Mouse (Mus musculus): ENCODE data around the gene Vcl.

The Vcl gene

DNA sequence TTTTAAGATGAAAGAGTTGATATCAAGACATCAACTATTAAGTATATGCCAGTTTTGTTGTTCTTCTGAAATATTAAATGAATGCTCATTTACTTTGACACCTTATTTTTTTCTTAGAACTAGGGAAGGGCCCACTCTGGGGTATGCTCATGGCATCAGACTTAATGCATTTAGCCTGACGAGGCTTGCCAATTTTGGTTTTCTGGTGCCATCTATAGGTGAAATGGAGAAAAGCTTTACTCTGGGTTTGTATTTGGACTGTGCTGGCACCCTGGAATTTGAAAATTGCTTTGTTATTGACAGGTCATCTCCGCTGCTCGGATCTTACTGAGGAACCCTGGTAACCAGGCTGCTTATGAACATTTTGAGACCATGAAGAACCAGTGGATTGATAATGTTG lies 89.8 kb downstream of the Vcl start:
- no peak for DNase-seq

DNA sequence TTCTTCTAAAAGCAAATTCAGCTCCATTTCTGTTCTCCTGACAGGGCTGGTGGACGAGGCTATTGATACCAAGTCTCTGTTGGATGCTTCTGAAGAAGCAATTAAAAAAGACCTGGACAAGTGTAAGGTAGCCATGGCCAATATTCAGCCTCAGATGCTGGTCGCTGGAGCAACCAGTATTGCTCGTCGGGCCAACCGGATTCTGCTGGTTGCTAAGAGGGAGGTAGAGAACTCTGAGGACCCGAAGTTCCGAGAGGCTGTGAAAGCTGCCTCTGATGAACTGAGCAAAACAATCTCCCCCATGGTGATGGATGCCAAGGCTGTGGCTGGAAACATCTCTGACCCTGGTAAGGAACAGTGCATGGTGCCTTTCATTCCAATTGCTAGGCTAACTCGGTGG lies 91.2 kb downstream of the Vcl start:
- DNase-seq = peak; percentile 14

DNA sequence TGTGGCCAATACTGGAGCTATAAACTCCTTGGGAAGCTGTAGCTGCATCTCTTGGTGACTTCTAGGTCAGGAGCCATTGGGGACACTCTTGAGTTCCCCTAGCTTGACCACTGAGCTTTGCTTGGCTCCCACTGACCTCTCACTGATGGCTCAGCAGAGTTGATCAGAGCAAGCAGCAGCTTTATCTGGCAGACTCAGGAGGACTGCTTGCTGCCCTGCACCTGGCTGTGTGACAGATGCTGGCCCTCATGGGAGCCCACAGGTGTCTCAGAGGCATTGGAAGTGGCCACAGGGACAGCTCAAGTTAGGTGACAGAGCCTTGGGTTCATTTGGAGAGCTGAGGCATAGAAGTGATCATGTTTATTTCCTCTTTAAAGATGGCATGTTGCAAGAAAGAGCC lies 98.3 kb downstream of the Vcl start:
- no peak for DNase-seq

DNA sequence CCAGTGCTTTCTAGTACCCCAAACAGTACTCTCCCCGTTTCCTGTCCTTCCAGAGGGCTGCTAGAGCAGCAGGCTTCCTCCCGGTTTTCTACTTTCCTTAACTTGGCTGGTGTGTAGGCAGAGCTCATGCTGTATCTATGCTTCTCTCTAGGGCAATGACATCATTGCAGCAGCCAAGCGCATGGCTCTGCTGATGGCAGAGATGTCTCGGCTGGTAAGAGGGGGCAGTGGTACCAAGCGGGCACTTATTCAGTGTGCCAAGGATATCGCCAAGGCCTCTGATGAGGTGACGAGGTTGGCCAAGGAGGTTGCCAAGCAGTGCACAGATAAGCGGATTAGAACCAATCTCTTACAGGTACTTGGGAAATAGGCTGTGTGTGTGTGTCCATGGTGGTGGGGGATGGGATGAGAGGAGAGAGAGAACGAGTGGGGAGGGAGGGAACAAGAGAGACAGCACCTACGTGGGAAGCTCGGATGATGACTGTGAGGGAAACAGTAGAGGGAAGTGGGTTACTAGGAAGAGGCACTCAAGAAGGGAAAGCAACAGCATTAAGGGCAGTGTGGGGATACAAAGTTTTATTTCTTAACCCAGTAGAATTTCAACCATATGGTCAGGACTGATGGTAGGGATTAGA lies 99.9 kb downstream of the Vcl start:
- no peak for DNase-seq

DNA sequence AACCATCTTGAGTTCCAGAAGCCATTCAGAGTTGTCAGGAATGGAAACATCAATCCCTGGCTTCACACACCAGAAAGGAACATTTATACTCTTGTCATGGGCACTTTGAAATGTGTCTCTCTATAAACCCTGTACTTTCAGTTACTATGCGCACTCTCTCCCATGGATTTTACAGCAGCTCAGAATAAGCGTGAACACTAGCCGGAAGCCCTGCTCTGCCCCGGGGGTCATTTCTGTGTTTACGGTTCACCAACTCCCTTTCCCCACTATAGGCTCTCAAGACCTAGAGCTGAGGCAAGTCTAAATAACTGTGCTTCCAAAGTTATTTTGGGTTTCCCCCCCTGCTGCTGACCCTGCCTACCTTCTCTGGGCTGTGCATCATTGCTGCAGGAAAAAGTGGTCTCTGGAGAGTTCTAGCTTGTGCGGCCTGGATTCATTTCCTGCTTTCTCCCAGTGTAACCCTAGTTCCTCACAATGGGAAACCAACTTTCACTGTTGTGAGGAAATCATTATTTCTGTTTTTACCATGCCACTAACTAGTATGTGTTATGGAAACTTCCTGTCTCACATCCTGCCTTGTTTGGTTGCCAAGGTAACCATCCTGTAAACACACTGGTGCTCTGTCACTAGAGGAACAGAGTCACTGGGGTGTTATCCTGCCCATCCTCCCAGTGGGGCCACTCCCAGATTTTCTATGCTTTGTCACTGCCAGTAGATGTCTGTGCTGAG lies 102.7 kb downstream of the Vcl start:
- peak; percentile 19 for DNase-seq

DNA sequence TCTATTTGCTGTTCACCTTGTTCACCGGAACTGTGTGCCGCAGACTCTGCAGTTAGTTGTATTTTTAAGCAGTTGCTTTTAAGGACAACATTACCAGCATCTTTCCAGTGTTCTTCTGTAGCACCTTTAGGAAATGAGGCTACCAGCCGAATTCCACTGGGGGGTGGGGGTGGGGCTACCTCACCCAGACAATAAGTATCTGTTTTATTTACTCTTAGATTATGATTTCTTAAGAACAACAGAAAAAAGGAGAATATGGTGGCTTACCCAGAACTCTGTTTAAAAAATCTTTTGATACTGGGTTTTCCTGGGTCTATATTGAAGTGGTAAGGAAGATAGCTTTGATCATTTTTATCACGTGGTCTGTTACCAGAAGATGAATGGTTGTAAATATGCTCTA lies 105.1 kb downstream of the Vcl start:
- DNase-seq = no peak

DNA sequence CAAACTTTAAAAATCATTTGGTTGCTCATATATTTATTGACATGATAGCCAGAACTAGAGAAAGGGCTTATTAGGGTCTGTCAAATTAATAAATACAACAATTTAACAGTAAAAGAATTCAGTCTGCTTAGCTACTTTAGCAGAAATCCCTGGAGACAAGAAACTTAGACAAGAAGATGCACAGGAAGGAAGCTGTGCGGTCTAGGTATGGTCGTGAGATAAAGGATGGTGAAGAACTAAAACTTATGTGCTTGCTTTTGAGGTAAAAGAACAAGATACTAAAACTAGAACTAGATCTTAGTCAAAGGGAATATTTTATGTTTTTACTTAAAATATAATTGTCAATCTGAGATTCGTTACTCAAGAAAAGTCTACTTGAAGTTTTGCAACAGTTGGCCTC lies 105.6 kb downstream of the Vcl start:
- no peak for DNase-seq

DNA sequence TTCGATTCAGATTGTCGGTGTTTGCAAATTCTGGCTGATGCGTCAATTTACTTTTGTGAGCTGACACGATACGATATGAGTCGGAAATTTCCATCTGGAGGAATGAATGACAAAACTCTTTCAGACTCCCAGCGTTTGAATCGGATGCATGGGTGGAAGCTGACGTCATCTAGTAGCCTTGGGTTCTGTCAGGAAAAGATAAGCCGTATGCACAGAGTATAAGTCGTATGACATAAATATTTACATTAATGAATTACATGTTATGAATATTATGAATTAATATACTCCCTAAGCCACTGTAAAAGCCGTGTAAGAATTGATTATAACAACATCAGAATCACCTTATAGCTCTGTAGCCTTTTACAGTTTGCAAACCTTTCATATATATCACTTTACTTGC lies 109.9 kb downstream of the Vcl start:
- no peak for DNase-seq

DNA sequence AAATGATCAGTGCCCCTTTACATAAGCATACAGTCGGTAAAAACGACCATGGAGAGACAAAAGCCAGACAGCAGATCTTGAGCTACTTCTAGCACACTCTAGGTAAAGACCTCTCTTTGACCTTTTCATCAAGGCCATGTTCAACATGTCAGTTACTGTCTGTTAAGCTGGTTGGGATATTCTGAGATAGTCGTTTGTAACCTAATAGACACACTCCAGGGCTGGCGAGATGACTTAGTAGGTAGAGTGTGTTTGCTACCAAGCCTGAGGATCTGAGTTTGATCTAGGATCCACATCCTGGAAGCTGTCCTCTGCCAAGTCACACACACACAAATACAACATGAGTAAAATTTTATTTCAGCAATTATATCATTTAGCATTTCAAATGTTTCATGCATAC lies 110.4 kb downstream of the Vcl start:
- no peak for DNase-seq

DNA sequence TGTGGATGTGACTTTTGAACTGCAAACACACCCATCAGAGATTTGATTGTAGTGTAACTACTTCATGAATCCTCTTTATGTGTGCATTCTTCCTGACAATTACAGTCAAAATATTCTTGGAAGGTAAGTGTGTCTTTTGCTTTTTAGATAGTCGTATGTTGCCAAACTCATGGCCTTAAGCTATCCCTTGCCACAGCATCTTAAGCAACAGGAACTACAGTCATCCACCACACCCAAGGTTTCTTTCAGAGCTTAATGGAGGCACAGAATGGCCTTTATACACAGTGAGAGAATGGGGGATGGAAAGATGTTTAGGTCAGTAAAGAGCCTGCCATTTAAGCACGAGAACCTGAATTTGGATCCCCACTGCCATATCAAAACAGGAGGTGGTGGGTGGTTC lies 118.6 kb downstream of the Vcl start:
- no peak for DNase-seq

DNA sequence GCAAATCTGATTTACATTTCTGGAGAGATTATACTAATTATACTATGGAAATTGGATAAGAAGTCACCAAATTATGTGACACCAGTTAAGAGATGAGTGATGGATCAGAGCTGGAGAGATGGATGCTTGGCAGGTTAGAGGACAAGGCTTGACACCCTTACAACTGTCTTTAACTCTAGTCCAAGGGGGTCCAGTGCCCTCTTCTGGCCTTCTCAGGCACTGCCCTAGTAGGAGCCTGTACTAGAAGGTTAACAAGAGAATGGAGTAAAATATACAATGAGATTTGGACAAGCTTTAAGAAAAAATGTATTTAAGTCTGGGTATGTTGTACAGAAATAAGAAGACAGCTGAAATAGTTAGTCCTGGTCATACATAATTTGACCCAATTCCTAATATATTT lies 119.7 kb downstream of the Vcl start:
- no peak for DNase-seq

DNA sequence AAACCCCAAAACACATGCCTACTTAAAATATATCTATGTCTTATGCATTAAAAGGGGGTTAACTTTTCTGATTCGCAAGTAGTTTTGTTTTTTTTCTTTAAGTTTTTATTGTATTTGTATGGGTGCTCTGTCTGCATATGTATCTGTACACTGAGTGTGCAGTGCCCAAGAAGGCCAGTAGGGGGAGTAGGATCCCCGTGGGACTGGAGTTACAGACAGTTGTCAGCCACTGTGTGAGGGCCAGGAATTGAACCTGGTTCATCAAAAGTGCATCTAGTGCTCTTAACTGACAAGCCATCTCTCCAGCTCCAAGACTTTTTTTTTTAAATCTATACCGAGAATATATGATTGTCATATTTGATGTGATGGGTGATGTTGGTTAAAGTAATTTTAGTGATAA lies 121.5 kb downstream of the Vcl start:
- peak; percentile 42 for DNase-seq

DNA sequence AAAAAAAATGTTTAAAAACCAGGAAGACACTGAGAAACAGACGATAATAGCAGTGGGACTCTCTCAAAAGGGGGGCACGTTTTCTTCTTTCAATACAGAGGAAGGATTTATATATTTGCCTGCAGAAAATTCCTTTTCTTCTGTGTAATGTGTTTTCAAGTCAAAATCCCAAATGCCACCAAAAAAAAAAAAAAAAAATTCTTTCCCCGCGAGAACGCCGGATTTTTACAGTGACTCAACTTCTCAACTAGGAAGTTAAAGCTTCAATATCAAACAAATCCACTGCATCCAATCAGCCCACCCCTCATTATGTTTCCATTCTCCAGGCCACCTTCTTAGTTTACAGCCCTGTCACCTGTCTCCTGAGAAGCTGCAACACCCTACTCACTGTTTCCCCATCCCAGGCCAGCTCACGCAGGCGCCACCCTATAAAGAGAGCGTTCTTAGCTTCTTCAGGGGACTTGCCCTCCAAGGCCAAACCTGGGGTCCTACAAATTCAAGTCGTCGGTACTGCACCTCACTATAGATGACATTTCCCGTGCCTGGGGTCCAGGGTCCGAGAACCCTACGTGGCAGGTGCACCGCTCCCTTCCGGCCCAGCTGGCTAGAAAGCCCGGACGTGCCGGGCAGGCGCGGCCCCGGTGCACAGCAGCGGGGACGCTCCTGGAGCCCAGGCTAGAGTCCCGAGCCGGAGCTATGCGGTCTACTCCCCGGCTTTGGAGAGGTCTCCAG lies 122.3 kb downstream of the Vcl start:
- DNase-seq = no peak

DNA sequence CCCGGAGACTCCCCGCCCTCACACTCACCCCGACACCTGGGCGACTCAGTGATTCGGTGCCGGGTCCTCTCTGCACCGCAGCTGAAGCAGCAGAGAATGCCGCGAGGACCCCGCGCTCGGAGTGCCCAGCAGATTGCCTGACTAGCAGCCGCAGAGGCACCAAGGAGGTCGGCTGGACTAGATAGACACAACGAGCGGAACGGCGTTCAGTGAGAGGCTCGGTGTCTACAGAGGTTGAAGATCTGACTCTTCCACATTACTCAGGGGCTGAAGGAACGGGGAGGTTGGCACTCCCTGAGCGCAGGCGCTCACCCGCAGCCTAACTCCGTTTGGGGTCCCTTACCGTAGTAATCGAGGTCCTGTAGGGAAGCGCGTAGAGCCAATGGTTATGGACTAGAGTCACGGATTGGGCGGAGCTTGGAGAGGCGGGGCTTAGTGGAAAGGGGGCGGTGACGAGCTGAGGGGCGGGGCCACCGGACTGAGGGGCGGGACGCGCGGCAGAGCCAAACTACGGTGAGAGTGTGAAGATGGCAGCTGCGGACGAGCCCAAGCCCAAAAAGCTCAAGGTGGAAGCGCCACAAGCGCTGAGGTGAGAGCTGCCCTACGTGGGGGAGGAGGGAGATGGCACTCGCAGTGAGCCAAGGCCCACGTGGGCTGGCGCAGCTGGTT lies 123.0 kb downstream of the Vcl start, which contains the start of the genes Ap3m1 and Adk:
Ap3m1 (minus strand) TSS at position 397 of the 669 bp plus-strand sequence.
Adk (plus strand) TSS at position 463 of the 669 bp plus-strand sequence.
- DNase-seq = peak; percentile 90

DNA sequence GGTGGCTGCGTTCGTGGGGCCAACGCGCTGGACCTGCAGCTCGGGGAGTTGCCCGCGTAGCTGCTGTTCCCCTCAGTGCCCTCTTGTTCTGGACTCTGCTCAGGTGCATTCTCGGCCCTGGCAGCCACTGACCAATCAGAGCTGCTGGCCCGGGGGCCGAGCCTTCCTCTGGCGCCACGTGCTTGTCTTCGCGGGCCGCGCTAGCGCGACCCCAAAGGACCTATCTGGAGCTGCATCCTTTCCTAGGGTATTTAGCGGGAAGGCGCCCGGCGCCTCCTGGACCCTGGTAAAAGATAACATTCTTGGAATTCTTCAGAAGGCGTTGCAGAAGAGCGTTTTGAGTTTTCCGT lies 123.6 kb downstream of the Vcl start:
- DNase-seq = peak; percentile 67

DNA sequence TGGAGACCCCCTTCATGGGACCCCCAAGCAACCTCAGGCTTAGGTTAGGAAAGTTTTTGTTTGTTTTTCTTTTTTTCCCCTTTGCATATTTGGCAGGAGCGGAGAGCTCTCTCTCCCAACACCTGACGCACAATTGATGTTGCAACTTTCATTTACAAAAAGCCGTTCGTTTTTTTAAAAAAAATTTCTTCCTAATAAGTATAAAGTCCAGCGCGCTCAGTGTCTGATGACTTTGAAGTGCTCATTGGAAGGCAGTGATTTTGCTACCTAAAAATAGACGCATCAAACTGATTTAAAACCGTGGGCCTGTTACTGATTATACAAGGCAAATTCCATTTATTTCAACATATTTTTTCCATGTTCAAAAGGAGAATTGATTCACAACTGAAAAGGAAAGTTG lies 124.0 kb downstream of the Vcl start:
- no peak for DNase-seq

DNA sequence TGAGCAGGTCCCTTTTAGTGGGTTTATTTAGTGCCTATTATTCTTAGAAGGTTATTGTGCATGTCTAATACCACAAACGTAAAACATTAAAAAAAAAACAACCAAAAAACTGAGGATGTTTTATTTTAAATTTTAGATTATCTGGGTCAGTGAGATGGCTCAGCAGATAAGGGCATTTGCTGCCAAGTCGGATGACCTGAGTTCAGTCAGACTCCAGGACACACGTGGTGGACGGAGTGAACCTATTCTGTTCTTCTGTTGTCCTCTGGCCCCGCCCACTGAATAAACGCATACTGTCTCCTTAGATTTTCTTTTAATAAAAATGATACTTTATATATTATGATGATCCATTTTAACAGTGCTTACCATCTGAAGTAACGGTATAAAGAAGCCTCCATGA lies 124.4 kb downstream of the Vcl start:
- no peak for DNase-seq

DNA sequence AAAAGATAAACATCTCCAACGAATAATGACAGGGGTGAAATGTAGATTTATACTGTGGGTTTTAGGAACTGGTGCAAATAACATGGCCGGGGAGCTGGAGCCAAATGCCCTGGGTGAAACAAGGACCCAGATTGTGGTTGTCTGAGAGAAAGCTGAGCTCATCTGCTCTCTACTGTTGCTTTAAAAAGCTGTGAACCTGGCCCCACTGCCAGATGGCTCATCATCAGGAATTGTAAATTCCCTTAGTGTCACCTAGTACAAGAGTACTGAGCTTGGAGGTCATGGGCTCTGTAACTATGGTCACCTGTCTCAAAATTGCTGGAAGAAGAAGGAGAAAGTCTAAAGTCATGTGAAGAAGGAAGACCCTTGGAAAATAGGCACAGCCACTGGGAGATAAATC lies 129.8 kb downstream of the Vcl start:
- DNase-seq = no peak

DNA sequence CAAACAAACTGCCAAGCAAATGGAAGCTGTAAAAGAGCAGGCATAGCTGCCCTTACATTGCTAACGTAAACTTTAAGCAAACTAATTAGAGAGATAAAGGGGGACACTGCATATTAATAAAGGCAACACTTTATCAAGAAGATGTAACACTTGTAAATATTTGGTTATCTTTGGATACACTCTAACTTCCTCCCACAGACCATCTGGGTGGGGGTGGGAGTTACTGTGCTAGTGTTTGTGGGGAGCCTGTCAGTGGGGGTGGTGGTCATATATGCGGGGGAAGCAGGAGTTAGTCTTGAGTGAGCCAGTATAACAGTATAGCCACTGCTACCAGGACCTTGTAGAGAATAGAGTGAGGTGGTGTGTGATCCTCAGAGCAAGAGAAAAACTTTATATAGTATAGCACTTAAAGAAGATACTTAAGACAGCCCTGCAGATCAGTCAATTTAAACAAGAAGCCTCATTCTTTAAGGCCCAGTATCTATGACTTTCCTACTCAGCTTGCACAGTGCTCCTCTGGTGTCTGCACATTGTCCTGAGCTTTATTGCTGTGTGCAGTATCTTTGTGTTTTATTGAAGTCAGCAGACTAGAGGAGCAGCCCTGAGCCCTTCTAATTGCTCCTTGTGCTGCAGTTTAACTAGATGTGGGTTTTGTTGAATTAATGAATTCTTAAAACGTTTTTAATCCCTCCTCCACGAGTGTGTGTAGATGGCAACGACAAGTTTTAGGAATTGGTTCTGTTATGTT lies 133.7 kb downstream of the Vcl start:
- DNase-seq = no peak

DNA sequence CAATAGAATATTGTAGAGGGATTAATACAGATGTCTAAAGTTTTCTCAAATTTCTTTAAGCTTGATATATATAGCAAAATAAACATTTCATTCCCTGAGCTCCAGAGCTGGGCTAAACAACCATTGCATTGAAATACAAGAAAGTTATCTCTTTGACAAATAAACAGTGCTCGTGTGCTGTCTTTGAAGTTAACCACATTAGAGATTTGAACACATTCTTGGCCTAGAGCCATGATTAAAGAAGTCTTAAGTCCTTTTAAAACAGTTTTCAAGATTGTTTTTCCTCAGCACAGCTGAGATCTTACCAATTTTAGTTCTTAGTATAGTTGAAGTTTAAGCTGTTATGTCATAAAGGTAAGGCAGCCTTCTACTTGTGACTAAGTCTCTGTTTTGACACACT lies 135.1 kb downstream of the Vcl start:
- no peak for DNase-seq

DNA sequence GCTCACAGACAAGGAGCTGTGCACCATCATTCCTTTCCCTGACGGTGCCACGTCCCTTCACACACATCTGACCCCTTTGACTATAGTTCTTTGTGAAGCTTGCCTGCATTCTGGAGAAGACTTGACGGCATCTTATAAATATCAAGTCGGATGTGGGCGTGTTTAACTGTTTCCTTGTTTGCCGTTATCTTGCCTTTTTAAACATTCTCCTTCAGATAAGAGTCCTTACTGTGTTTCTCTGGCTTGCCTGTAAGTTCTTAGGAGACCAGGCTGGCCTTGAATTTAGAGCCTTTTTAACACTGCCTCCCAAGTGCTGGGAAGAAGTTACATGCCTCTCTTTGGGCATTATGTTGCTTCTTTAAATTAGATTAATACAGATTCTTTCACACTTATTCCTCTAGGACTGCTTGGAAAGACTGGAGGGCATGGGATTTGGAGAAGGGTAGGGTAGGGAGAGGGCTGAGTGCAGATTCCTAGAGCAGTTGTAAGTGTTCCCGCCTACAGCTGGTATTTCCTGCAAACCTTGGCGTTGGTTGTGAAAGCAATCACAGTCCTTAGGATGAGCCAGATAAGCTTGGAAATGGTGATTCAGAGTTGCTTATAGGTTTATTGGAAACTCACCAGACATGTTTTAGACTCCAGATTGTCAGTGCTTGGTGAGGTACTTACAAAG lies 136.4 kb downstream of the Vcl start:
- no peak for DNase-seq

DNA sequence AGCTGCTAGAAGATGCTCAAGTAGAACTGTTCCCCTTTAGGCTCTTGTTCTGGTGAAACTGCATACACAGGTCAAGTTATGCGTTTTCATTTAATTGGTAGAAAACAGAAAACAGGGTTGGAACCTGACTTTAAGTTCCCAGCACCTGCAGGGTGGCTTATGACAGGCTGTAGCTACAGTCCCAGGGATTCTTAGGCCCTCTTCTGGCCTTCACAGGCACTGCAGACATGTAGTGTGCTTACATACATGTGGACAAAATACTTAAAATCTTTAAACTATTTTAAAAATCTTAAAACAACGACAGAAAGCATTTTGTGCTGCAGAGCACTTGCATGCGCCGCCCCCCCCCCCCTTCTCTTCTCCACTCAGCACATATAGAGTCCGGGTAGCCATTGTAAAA lies 140.4 kb downstream of the Vcl start:
- no peak for DNase-seq
